Mouse (Mus musculus) ES-E14 (cell line): ENCODE results near the gene Zkscan7. TPM values are rescaled to one million over a fixed set of nuclear protein-coding genes. Genes with fewer than 3 reads are reported as not detected.

Source experiments
- DNase-seq: peaks from one replicate; pipeline ENCODE4 v3.0.0-alpha.2; 2013; ENCODE audit warnings: low read depth, low spot score
- H3K27ac ChIP-seq: 2 replicates; pipeline ENCODE4 v1.5.1; 2012; ENCODE audit warnings: low read depth, mild to moderate bottlenecking, low read length, moderate library complexity, mixed read lengths; ENCODE audit not compliant: poor library complexity, insufficient read depth, severe bottlenecking
- H3K36me3 ChIP-seq: 2 replicates; pipeline ENCODE4 v1.6.1; 2012; ENCODE audit warnings: mild to moderate bottlenecking, low read length, moderate library complexity, mixed read lengths; ENCODE audit not compliant: control insufficient read depth, poor library complexity, insufficient read depth, severe bottlenecking
- H3K4me1 ChIP-seq, 2 experiments: fragments of 150-350 bp in 1 of 2; sonication (generic) in 1 of 2; 2 replicates each; pipeline ENCODE4 v1.6.1; 2012; ENCODE audit warnings: low read length in 2 of 2, mild to moderate bottlenecking in 1 of 2, mixed read lengths in 1 of 2; ENCODE audit not compliant: control insufficient read depth in 2 of 2, insufficient read depth in 2 of 2, poor library complexity in 1 of 2
- H3K4me3 ChIP-seq, 2 experiments: fragments of 150-350 bp in 1 of 2; sonication (generic) in 1 of 2; 2 replicates each; pipeline ENCODE4 v1.5.1; 2012; ENCODE audit warnings: low read length in 2 of 2, low read depth in 1 of 2, mild to moderate bottlenecking in 1 of 2, mixed read lengths in 1 of 2; ENCODE audit not compliant: insufficient read depth in 1 of 2, poor library complexity in 1 of 2, severe bottlenecking in 1 of 2
- H3K9ac ChIP-seq: 2 replicates; pipeline ENCODE4 v1.6.1; 2012; ENCODE audit warnings: low read depth, mild to moderate bottlenecking, low read length, mixed read lengths; ENCODE audit not compliant: poor library complexity, insufficient read depth, severe bottlenecking
- H3K9me3 ChIP-seq: fragments of 150-350 bp; sonication (generic); 2 replicates; pipeline ENCODE4 v1.6.1; 2012; ENCODE audit warnings: low read depth, mild to moderate bottlenecking, low read length; ENCODE audit not compliant: control insufficient read depth, insufficient read depth
- CHD2 ChIP-seq: IDR thresholded peaks from 2 replicates; pipeline ENCODE4 v1.6.1; 2014; ENCODE audit warnings: mild to moderate bottlenecking, low read depth, low read length, inconsistent platforms
- HCFC1 ChIP-seq: IDR thresholded peaks from 2 replicates; pipeline ENCODE4 v1.6.1; 2012; ENCODE audit warnings: low read length, inconsistent platforms, borderline replicate concordance; ENCODE audit not compliant: insufficient read depth
- MAFK ChIP-seq: IDR thresholded peaks from 2 replicates; pipeline ENCODE4 v1.6.1; 2014; ENCODE audit warnings: mild to moderate bottlenecking, low read depth, low read length, inconsistent platforms; ENCODE audit not compliant: insufficient read depth
- ZC3H11A ChIP-seq: IDR thresholded peaks from 2 replicates; pipeline ENCODE4 v1.6.1; 2012; ENCODE audit warnings: low read depth, mild to moderate bottlenecking, inconsistent platforms, low read length, borderline replicate concordance
- ZNF384 ChIP-seq: IDR thresholded peaks from 2 replicates; pipeline ENCODE4 v1.6.1; 2012; ENCODE audit warnings: low read depth, low read length, inconsistent platforms
- in situ Hi-C, 2 experiments: fragments of 600-800 bp; cut with MboI; formaldehyde crosslinking; loops; one replicate each; pipeline ENCODE4 v1.15.1; 2025; ENCODE audit warnings: low sequenced_read_pairs in 2 of 2, inconsistent platforms in 1 of 2; ENCODE audit not compliant: unreplicated experiment in 2 of 2
- total RNA-seq: library from RNA; depleted of rRNA; stranded (reverse); fragments of 300-350 nt; gene quantifications from 2 replicates; pipeline ENCODE4 v1.2.3, GENCODE M21; 2012; rRNA removed

Zkscan7 gene
- total RNA-seq, 1 experiment: 1.4 TPM

GRCm38 (mm10) chr9:122922936-122923381 is 37.5 kb downstream of the Zkscan7 start, which contains the start of gene Zfp105:
TSS of gene Zfp105 (plus strand) at chr9:122923072.
- in situ Hi-C loops: no loop called here
- H3K4me1 ChIP-seq: no peaks in the 10 kb centered on the region
- TF ChIP-seq ZNF384 (no peak), CHD2 (no peak), MAFK (no peak), HCFC1 (peak; percentile 66; the same call in 1 of the 2 replicates)
- peak within 1 kb of the TSS; percentile 72 to 100 for H3K4me3 ChIP-seq
- no peaks in the 10 kb centered on the region for H3K9me3 ChIP-seq
- peak; percentile 54 for DNase-seq
- peak within 1 kb of the TSS; percentile 100 for H3K9ac ChIP-seq
- peak within 1 kb of the TSS; percentile 49; the same call in 1 of the 2 replicates for H3K27ac ChIP-seq
- peaks cover 19% of the 10 kb centered on the region for H3K36me3 ChIP-seq

DNA sequence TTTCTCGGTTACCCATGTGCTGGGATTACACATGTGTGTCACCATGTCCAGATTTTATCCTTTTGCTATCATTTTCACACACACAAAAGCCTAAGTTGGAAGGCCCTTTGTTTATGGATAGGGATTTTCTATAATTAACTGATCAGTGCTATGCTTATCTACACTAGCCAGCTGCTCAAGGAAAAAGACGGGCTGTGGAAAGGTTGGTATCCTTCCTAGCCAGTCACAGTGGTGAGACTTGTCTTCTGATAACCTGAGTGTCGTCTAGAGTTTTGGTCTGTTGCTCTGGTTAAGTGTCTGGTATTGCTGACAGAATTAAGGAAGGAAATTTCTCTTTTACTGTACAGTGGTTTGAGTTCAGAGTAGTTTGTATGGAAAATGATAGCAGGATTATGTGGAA is 43.4 kb downstream of the Zkscan7 start:
- TF ChIP-seq MAFK (no peak), CHD2 (no peak), HCFC1 (no peak), ZC3H11A (no peak), ZNF384 (no peak)
- Histone ChIP-seq H3K9me3 (no peaks in the 10 kb centered on the region), H3K9ac (no peak overlapping the region), H3K27ac (no peak overlapping the region), H3K36me3 (peaks cover 34% of the 10 kb centered on the region), H3K4me1 (no peaks in the 10 kb centered on the region), H3K4me3 (no peak overlapping the region)
- in situ Hi-C loops: no loop called here
- DNase-seq: no peak

Other genes with a start within 250 kb of the Zkscan7 start
- 0.48 and 0.49 TPM in 2 replicates for gene Topaz1, start 138.3 kb upstream of the Zkscan7 start, total RNA-seq
- gene Tcaim, start 80.1 kb upstream of the Zkscan7 start, total RNA-seq: 3.4 and 4.5 TPM in 2 replicates
- gene Gm35549, start 41.6 kb upstream of the Zkscan7 start, total RNA-seq: 0.27 TPM in 1 of 2 replicates, not detected in the other
- 80.8 and 84.1 TPM in 2 replicates for gene Zfp445, start 19.7 kb upstream of the Zkscan7 start, total RNA-seq
- gene Zfp105, start 37.4 kb downstream of the Zkscan7 start, total RNA-seq: 13.5 and 16.8 TPM in 2 replicates
- 3.2 and 5.6 TPM in 2 replicates for gene 1110059G10Rik, start 65.3 kb downstream of the Zkscan7 start, total RNA-seq
- gene Kif15, start 65.4 kb downstream of the Zkscan7 start, total RNA-seq: 81.6 and 91.4 TPM in 2 replicates
- 4.8 and 5.0 TPM in 2 replicates for gene Tmem42, start 135.6 kb downstream of the Zkscan7 start, total RNA-seq
- gene Tgm4, start 149.0 kb downstream of the Zkscan7 start, total RNA-seq: 0.22 and 0.37 TPM in 2 replicates
- gene Zdhhc3, start 227.5 kb downstream of the Zkscan7 start, total RNA-seq: 36.6 and 37.8 TPM in 2 replicates
- 83.4 and 94.6 TPM in 2 replicates for gene Exosc7, start 227.5 kb downstream of the Zkscan7 start, total RNA-seq